Mouse (Mus musculus): ENCODE results near the gene Nckipsd. TPM values are rescaled to one million over a fixed set of nuclear protein-coding genes. Genes with fewer than 3 reads are reported as not detected.
A peak's percentile ranks its signal among the peaks of the same experiment; 100 is the strongest.

Gene Nckipsd
- polyA plus RNA-seq (2012; ENCODE audit: insufficient read depth, insufficient read length, missing spikeins): 3.9 and 6.4 TPM in 2 replicates

DNA sequence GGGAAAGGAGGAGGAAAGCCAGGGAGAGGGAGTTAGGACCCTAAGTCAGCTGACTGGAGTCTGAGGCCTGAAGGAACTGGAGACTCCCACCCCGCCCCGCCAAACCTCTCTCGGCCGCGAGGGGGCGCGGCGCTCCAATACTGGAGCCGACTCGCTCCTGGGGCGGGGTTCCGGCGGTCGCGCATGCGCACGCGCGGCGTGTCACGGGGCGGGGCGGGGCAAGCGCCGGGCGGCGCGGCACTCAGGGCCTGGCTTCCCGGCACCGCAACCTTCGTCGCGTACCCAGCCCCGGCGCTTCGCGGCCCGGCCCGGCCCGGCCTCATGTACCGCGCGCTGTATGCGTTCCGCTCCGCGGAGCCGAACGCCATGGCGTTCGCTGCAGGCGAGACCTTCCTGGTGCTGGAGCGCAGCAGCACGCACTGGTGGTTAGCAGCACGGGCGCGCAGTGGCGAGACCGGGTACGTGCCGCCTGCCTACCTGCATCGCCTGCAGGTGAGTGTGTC lies at the start of gene Nckipsd:
Gene Nckipsd (plus strand): TSS at position 206 of the 503 bp plus-strand sequence.
- peak within 1 kb of the TSS; percentile 35 for H3K27ac ChIP-seq (replicated peaks; ENCODE audit: low read depth, low read length)
- H3K4me3 ChIP-seq (ENCODE audit: insufficient read depth, low read depth, low read length): peak within 1 kb of the TSS; percentile 91
- peaks cover 4% of the 10 kb centered on the region; the same call in 1 of the 2 replicates for H3K4me1 ChIP-seq (ENCODE audit: control insufficient read depth, insufficient read depth, insufficient read length, low read length)

- H3K4me1 ChIP-seq (ENCODE audit: control insufficient read depth, insufficient read depth, insufficient read length, low read length): no peaks in the 10 kb centered on the region
- H3K27ac ChIP-seq (replicated peaks; ENCODE audit: low read depth, low read length): no peak overlapping the region
- no peak overlapping the region for H3K4me3 ChIP-seq (ENCODE audit: insufficient read depth, low read depth, low read length)
Observed at GRCm38 (mm10) chr9:108759121-108759520, 49.0 kb upstream of the Nckipsd start.

GRCm38 (mm10) chr9:108759805-108760204 lies 48.4 kb upstream of the Nckipsd start:
- Histone ChIP-seq H3K4me3 (ENCODE audit: insufficient read depth, low read depth, low read length) (no peak overlapping the region), H3K27ac (replicated peaks; ENCODE audit: low read depth, low read length) (no peak overlapping the region)

DNA sequence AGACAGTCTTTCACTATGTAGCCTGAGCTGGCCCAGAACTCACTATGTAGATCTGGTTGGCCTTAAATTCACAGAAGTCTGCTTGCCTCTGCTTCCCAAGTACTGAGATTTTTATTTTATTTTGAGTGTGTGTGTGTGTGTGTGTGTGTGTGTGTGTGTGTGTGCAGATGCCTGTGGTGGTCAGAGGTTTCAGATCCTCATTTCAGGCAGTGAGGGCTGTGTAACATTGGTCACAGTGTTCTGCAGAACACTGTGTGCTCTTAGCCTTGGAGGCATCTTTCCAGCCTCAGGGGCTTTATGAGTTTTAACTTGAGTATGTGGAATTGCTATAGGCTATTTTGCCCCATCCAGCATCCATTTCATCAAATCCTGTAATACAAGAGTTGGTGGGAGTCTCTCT lies 46.6 kb upstream of the Nckipsd start:
- Histone ChIP-seq H3K4me1 (ENCODE audit: control insufficient read depth, insufficient read depth, insufficient read length, low read length) (no peaks in the 10 kb centered on the region), H3K4me3 (ENCODE audit: insufficient read depth, low read depth, low read length) (no peak overlapping the region)

More at GRCm38 (mm10) chr9:108759805-108760204, 48.4 kb upstream of the Nckipsd start:
- no peaks in the 10 kb centered on the region for H3K4me1 ChIP-seq (ENCODE audit: control insufficient read depth, insufficient read depth, insufficient read length, low read length)

DNA sequence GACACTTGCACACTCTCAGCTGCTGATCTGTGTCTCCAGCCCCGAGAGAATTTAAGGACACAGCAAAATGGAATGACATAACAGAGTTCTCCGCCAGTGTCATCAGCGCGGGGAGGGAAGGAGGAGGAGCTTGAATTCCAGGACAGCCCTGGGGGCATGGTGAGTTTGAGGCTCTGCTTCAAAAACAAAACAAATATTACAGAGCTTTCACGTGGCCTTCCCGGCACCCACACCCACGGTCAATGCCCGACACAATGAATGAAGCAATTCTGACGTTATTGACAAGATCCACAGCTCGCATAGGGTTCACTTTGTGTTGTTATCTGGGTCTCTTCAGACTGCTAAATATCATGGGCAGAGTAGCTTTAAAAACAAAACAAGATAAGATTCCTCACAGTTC lies 43.2 kb upstream of the Nckipsd start:
- Histone ChIP-seq H3K27ac (replicated peaks; ENCODE audit: low read depth, low read length) (no peak overlapping the region), H3K4me3 (ENCODE audit: insufficient read depth, low read depth, low read length) (no peak overlapping the region), H3K4me1 (ENCODE audit: control insufficient read depth, insufficient read depth, insufficient read length, low read length) (no peaks in the 10 kb centered on the region)

More for the DNA sequence above, 46.6 kb upstream of the Nckipsd start:
- no peak overlapping the region for H3K27ac ChIP-seq (replicated peaks; ENCODE audit: low read depth, low read length)

DNA sequence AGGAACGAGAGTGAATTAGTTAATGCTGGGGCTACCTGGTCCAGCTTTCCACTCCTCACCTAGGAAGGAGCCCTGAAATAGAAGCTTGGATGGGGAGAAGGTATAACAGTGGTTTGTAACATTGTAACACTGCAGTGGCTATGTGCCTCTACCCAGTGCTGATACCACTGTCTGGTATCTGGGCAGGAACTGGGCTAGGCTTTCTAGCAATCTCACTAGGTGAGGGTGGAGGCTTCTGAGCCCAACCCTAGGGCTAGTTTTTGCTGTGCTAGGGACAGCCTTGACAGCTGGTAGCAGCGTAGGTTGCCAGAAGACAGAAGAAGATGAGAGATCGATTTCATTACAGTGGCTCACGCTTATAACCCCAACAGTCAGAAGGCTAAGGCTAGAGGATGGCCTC lies 31.6 kb upstream of the Nckipsd start:
- Histone ChIP-seq H3K4me1 (ENCODE audit: control insufficient read depth, insufficient read depth, insufficient read length, low read length) (no peaks in the 10 kb centered on the region), H3K27ac (replicated peaks; ENCODE audit: low read depth, low read length) (no peak overlapping the region), H3K4me3 (ENCODE audit: insufficient read depth, low read depth, low read length) (no peak overlapping the region)

DNA sequence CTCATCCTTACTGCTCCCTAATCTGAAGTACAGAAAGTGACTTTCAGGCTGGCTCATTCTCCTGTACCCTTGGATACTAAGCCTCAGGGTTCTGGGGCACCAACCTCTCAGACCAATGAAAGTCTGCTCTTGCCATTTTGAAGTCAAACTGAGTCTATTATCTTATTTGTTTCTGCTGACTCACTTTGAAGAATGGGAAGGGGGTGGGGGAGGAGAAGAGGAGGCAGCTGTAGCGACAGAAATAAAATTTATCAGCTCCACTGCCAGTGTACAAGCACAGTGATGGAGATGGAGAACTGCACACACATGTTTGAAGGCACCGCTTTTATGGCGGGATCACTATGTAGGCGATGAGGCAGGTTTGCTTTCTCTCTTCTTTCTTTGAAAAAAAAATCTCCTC lies 30.9 kb upstream of the Nckipsd start:
- Histone ChIP-seq H3K4me1 (ENCODE audit: control insufficient read depth, insufficient read depth, insufficient read length, low read length) (no peaks in the 10 kb centered on the region), H3K27ac (replicated peaks; ENCODE audit: low read depth, low read length) (no peak overlapping the region), H3K4me3 (ENCODE audit: insufficient read depth, low read depth, low read length) (no peak overlapping the region)

DNA sequence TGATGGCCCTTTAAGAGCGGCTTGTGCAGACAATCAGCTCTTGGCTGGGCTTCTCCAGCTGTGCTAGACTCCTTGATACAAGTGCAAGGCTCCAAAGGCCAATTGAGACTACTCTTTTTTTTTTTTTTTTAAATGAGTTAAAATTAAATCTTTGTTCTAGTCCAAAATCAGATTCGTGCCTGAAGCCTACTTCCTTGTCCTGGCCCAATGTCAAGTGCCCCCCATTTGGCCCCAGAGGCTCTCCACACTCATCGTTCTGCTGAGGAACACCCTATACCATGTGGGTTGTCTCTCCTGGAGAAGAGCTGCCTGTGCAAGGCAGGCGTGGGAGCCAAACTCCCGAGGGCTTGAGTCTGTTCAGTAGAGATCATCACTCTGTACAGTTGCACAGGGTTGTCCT lies 27.2 kb upstream of the Nckipsd start:
- Histone ChIP-seq H3K4me3 (ENCODE audit: insufficient read depth, low read depth, low read length) (no peak overlapping the region), H3K4me1 (ENCODE audit: control insufficient read depth, insufficient read depth, insufficient read length, low read length) (peaks cover 4% of the 10 kb centered on the region; the same call in 1 of the 2 replicates), H3K27ac (replicated peaks; ENCODE audit: low read depth, low read length) (no peak overlapping the region)

DNA sequence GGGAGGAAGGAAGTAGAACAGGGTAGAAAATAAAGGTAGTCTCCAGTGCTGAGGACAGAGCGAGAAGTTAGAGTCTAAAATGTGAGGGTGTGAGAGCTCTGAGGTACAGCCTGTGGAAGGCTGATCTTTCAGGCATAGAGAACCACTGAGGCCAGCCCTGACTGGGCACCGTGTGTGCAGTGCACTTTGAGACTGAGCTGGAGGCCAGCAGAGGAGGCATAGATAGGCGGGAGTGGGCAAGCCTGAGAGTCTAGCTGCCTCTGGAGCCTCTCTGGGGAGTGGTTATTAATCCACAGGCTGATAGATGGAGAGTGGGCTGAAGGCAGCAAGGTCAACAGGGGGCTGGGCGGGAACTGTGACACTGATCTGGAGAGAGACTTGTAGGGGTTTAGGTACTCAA lies 26.3 kb upstream of the Nckipsd start:
- Histone ChIP-seq H3K27ac (replicated peaks; ENCODE audit: low read depth, low read length) (no peak overlapping the region), H3K4me3 (ENCODE audit: insufficient read depth, low read depth, low read length) (no peak overlapping the region), H3K4me1 (ENCODE audit: control insufficient read depth, insufficient read depth, insufficient read length, low read length) (peaks cover 8% of the 10 kb centered on the region; the same call in 1 of the 2 replicates)

DNA sequence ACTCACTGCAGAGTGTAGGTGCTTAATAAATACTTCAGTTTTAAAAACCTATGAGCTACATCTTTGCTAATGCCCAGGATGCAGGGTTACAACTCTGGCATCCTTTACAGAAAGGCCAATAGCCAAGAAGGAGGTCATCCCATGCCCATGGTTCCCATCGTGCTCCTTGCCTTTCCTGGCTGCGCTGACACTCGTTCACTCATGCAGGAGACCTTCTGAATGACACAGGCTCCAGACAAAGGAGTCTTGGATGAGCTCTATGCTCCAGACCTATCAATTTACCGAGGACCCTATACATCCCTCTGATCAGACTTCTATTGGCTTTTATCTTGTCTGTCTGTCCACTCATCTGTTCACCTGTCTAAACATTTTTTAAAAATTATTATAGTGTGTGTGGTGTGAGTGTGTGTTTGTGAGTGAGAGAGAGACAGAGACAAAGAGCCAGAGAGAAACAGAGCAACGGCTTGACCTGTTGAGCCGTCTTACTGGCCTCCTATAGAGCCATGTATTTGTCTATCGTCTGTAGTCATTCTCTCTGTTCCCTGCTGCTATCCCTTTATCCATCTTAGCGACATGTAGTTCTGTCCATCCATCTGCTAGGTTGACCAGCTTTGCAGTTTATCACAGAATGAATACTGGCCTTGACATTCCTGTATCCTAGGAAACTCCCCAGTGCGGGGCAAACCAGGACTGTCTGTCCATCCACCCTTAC lies 25.2 kb upstream of the Nckipsd start:
- H3K4me1 ChIP-seq (ENCODE audit: control insufficient read depth, insufficient read depth, insufficient read length, low read length): peaks cover 11% of the 10 kb centered on the region; the same call in 1 of the 2 replicates
- peak overlapping the region; percentile 40; the same call in 1 of the 2 replicates for H3K27ac ChIP-seq (replicated peaks; ENCODE audit: low read depth, low read length)
- peak overlapping the region; percentile 88 for H3K4me3 ChIP-seq (ENCODE audit: insufficient read depth, low read depth, low read length)

GRCm38 (mm10) chr9:108783548-108784463 lies 24.4 kb upstream of the Nckipsd start, which contains the start of gene Ip6k2:
Gene Ip6k2, plus strand, starts transcription at chr9:108783796.
- H3K4me1 ChIP-seq (ENCODE audit: control insufficient read depth, insufficient read depth, insufficient read length, low read length): peaks cover 11% of the 10 kb centered on the region; the same call in 1 of the 2 replicates
- H3K4me3 ChIP-seq (ENCODE audit: insufficient read depth, low read depth, low read length): peak within 1 kb of the TSS; percentile 88
- H3K27ac ChIP-seq (replicated peaks; ENCODE audit: low read depth, low read length): peak within 1 kb of the TSS; percentile 69

DNA sequence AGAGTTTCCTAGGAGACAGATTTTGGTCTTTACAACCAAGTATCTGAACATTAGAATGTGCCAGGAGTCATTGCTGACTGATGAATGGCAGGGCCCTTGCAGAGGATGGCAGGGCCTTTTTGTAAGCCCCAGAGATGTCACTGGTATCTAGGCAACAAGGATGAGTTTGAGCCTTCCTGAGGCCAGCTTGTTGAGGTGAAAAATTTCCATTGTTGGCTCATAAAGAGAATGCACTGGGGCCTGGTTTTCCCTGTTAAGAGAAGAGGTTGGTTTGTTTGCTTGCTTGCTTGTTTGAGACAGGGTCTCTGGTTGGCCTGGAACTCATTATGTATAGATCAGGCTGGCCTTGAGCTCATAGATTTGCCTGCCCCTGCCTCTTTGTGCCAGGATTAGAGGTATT lies 22.8 kb upstream of the Nckipsd start:
- Histone ChIP-seq H3K4me1 (ENCODE audit: control insufficient read depth, insufficient read depth, insufficient read length, low read length) (peaks cover 11% of the 10 kb centered on the region; the same call in 1 of the 2 replicates), H3K4me3 (ENCODE audit: insufficient read depth, low read depth, low read length) (no peak overlapping the region), H3K27ac (replicated peaks; ENCODE audit: low read depth, low read length) (no peak overlapping the region)

DNA sequence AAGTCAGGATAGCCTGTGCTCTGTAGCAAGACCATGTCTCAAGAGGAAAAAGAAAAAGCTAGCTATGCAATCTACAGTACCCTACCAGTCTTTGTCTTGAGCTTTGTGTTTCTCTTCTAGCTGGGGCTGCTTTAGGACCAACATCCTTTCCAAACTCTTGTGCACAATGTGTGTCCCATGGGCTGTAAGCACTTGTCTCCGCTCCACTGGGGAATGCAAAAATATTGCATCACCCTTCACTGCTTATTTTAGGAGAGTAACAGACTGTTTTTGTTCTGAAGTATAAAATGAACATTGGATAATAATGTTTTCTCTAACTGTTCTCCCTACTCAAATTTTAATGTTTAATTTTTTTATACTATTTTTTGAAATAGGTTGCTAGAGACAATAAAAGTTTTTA lies 21.7 kb upstream of the Nckipsd start:
- H3K27ac ChIP-seq (replicated peaks; ENCODE audit: low read depth, low read length): no peak overlapping the region
- H3K4me3 ChIP-seq (ENCODE audit: insufficient read depth, low read depth, low read length): no peak overlapping the region
- H3K4me1 ChIP-seq (ENCODE audit: control insufficient read depth, insufficient read depth, insufficient read length, low read length): peaks cover 11% of the 10 kb centered on the region; the same call in 1 of the 2 replicates

GRCm38 (mm10) chr9:108787080-108787479 lies 21.1 kb upstream of the Nckipsd start:
- Histone ChIP-seq H3K4me1 (ENCODE audit: control insufficient read depth, insufficient read depth, insufficient read length, low read length) (peaks cover 15% of the 10 kb centered on the region; the same call in 1 of the 2 replicates), H3K4me3 (ENCODE audit: insufficient read depth, low read depth, low read length) (no peak overlapping the region), H3K27ac (replicated peaks; ENCODE audit: low read depth, low read length) (no peak overlapping the region)

DNA sequence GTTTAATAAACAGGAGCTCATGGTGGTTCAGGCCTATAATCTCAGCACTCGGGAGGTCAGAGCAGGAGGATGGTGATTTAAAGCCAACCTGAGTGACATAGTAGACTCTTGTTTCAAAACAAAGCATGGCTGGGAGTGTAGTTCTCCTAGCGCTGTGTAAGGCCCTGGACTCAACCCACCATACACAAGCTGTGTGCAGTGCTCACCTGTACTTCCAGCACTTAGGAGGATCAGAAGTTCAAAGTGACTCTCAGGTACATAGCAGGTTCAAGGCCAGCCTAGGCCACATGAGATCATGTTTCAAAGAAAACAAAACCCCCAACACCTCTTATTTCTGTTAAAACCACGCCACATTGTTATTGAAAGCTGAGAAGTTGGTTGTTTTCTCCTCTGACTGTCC lies 19.5 kb upstream of the Nckipsd start:
- Histone ChIP-seq H3K27ac (replicated peaks; ENCODE audit: low read depth, low read length) (no peak overlapping the region), H3K4me3 (ENCODE audit: insufficient read depth, low read depth, low read length) (no peak overlapping the region), H3K4me1 (ENCODE audit: control insufficient read depth, insufficient read depth, insufficient read length, low read length) (peaks cover 23% of the 10 kb centered on the region; the same call in 1 of the 2 replicates)

All from brown adipose tissue, adult 24 weeks (tissue).